Mouse (Mus musculus) forebrain, embryonic 14.5 days (tissue): ENCODE data around the gene Chat. TPM values are rescaled to one million over a fixed set of nuclear protein-coding genes. Genes with fewer than 3 reads are reported as not detected.
A peak's percentile ranks its signal among the peaks of the same experiment; 100 is the strongest.
"Not testable (repeated sequence)": the region's sequence is repeated elsewhere in the genome, so short reads cannot be mapped to it uniquely, and the experiment has no call there.

Source experiments
- ATAC-seq: fragments of 200-750 bp; cut with Nextera tagmentation; 2 replicates; pipeline ENCODE4 v1.8.0; 2017; ENCODE audit warnings: mild to moderate bottlenecking, moderate library complexity
- DNase-seq: peaks from one replicate; pipeline ENCODE4 v3.0.0-alpha.2; 2015; ENCODE audit warnings: low spot score
- H3K27ac ChIP-seq: fragments of 300-500 bp; sonication (generic); 2 replicates; pipeline ENCODE4 v1.5.1; 2014; ENCODE audit warnings: low read depth, mild to moderate bottlenecking, control low read depth, low read length, moderate library complexity
- H3K27me3 ChIP-seq: fragments of 300-500 bp; sonication (generic); replicated peaks from 2 replicates; pipeline ENCODE4 v1.6.1; 2014; ENCODE audit warnings: low read length, control low read depth, mixed read lengths; ENCODE audit not compliant: control insufficient read depth, insufficient read depth
- H3K36me3 ChIP-seq: fragments of 300-500 bp; sonication (generic); 2 replicates; pipeline ENCODE4 v1.6.1; 2014; ENCODE audit warnings: low read length, control low read depth; ENCODE audit not compliant: control insufficient read depth, insufficient read depth
- H3K4me1 ChIP-seq: fragments of 300-500 bp; sonication (generic); 2 replicates; pipeline ENCODE4 v1.6.1; 2014; ENCODE audit warnings: antibody characterized with exemption, low read length, control low read depth; ENCODE audit not compliant: control insufficient read depth, insufficient read depth
- H3K4me2 ChIP-seq: fragments of 300-500 bp; sonication (generic); 2 replicates; pipeline ENCODE4 v1.6.1; 2014; ENCODE audit warnings: mild to moderate bottlenecking, control low read depth, low read length
- H3K4me3 ChIP-seq: fragments of 300-500 bp; sonication (generic); 2 replicates; pipeline ENCODE4 v1.5.1; 2014; ENCODE audit warnings: low read depth, low read length, control low read depth
- H3K9ac ChIP-seq: fragments of 300-500 bp; sonication (generic); 2 replicates; pipeline ENCODE4 v1.6.1; 2014; ENCODE audit warnings: mild to moderate bottlenecking, low read length, control low read depth, moderate library complexity
- H3K9me3 ChIP-seq: fragments of 300-500 bp; sonication (generic); replicated peaks from 2 replicates; pipeline ENCODE4 v1.6.1; 2016; ENCODE audit warnings: low read length, control low read depth, mixed read lengths; ENCODE audit not compliant: control insufficient read depth
- WGBS: fragments of 180-500 bp; shearing (Covaris S2); extraction: QIAGEN DNeasy Blood & Tissue Kit; methylation state at CpG from one replicate; pipeline ENCODE4 v1.1.7; 2014; 5-methylcytosine and 5-hydroxymethylcytosine counted together
- polyA plus RNA-seq: library from polyadenylated mRNA; unstranded; fragments of >200 nt; fragmentation: Nextera tagmentation; extraction: Ambion mirVana; gene quantifications from 2 replicates; pipeline ENCODE4 v1.2.1, GENCODE M21; 2014

The Chat gene
- polyA plus RNA-seq, 1 experiment from 2014 or later, result not detected

DNA sequence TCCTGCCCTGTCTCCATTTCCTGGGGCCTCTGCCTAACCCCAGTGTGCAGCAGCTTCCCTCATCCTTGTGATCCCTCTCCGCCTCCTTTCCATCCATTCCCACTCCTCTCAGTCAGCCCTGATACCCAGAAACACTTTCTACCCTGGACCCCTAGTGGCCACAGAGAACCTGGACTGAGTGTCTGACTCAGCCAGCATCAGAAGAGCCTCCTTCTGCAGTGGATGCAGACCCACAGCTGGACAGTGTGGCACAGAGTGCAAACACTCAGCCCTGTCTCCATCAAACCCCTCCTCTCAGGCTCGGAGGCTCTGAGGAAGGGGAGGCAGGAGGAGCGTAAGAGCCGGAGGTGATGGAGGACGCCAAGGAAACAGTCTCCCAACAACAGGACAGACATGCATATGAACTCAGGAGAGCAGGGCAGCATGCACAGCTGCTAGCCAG is 28.4 kb downstream of the Chat start:
- no peak for DNase-seq
- Histone ChIP-seq H3K9me3 (no peaks in the 10 kb centered on the region), H3K4me3 (no peak overlapping the region), H3K9ac (no peak overlapping the region), H3K27me3 (0 out of 2 replicates have a peak, but pooled peaks cover 3% of the 10 kb centered on the region), H3K4me2 (no peak overlapping the region), H3K36me3 (no peaks in the 10 kb centered on the region), H3K4me1 (peaks cover 7% of the 10 kb centered on the region; the same call in 1 of the 2 replicates), H3K27ac (no peak overlapping the region)
- no peak for ATAC-seq
- 41% methylated on average over 5 of the region's 5 CpGs for WGBS

DNA sequence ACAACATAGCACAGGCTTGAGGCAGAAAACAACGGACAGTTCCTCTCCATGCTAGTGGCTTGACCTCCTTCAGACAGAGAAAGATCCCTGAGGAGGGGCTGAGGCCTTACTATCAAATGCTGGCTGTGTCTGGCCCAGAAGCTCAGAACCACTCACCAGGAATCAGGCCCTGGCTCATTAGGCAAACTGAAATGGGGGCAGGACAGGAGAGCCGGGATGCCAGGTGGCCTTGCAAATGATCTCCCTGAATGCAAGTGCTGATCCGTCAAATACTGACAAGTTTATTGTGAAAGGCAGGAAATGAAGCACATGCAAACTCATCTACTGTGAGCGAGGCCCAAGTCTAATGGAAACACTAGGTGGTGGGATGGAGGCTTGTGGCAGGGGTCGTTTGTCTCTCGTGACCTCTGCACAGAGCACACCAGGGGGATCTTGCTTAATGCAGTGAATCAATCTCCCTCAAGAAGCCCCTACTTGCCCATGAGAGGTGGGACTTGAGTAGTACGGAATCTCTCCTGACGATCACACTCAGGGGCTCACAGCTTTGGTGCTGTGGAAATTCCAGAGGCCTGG is 36.7 kb downstream of the Chat start:
- DNase-seq, result no peak
- H3K4me3 ChIP-seq, result no peak overlapping the region
- H3K9me3 ChIP-seq, result no peaks in the 10 kb centered on the region
- no peak for ATAC-seq
- WGBS, result 13% methylated on average over 8 of the region's 8 CpGs
- H3K36me3 ChIP-seq, result no peaks in the 10 kb centered on the region
- H3K4me2 ChIP-seq, result no peak overlapping the region
- no peak overlapping the region for H3K9ac ChIP-seq
- peaks cover 5% of the 10 kb centered on the region; the same call in 1 of the 2 replicates for H3K4me1 ChIP-seq
- no peaks in the 10 kb centered on the region for H3K27me3 ChIP-seq
- H3K27ac ChIP-seq, result no peak overlapping the region

DNA sequence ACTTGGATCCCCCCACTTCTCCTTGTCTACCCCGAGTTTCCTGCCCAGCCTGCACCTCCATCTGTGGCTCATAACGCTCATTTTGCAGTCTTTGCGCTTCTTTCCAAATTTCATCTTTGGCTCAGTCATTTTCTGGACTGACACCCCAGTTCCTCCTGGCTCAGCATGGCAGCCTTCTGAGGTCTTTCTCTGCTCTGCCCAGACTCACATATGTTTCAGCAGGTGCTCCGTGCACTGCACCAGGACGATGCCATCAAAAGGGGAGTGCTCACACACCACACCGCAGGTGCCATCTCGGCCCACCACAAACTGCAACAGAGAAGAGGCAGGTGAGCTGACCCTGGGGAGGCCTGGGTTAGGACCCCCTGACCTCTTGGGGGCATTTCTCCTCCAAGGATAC is 41.8 kb downstream of the Chat start:
- 71% methylated on average over 7 of the region's 7 CpGs for WGBS
- no peak overlapping the region for H3K4me3 ChIP-seq
- DNase-seq, result peak; percentile 45

DNA sequence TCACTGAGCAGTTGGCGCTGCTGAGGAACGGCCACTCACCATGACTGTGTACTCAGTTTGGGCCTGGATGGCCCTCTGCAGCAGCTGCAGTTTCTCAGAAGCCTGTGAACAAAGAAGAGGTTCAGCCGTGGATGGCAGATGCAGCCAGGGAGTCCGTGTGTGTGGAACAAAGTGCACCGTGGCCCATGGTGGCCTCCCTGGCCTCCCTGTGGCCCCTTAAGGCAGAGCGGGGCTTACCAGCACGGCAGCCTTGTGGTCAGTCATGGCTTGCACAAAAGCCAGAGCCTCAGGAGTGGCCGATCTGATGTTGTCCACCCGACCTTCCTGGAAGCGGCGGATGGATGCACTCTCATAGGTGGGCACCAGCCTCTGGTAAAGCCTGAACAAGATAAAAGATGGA is 47.0 kb downstream of the Chat start:
- Histone ChIP-seq H3K36me3 (no peaks in the 10 kb centered on the region), H3K9me3 (no peaks in the 10 kb centered on the region), H3K27me3 (no peaks in the 10 kb centered on the region), H3K27ac (no peak overlapping the region), H3K4me3 (no peak overlapping the region), H3K4me2 (no peak overlapping the region), H3K9ac (no peak overlapping the region), H3K4me1 (no peaks in the 10 kb centered on the region)
- WGBS, result 85% methylated on average over 11 of the region's 11 CpGs
- ATAC-seq, result no peak
- no peak for DNase-seq

More for the DNA sequence above, 41.8 kb downstream of the Chat start:
- Histone ChIP-seq H3K27me3 (no peaks in the 10 kb centered on the region), H3K27ac (no peak overlapping the region), H3K9me3 (no peaks in the 10 kb centered on the region), H3K9ac (no peak overlapping the region), H3K36me3 (no peaks in the 10 kb centered on the region), H3K4me1 (peaks cover 2% of the 10 kb centered on the region; the same call in 1 of the 2 replicates), H3K4me2 (no peak overlapping the region)
- ATAC-seq, result peak; percentile 23; the same call in 1 of the 2 replicates

DNA sequence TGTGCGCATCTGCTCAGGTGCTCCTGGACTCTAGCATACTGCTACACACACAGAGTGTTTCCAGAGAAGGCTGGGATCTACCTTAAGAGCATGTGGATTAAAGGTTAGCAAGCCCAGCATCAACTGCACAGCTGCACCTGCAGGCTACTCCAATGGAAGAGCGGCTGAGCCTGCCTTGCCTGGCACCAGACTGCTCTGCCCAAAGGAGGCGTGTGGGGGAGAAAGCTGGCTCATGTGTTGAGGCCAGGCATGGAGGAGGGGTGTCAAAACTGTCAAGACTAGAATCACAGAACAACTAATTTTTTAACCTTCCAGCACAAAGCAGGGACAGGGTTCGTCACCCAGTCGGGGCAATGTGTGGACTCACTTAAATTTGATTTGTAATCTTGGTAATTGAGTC is 53.7 kb downstream of the Chat start:
- no peaks in the 10 kb centered on the region for H3K27me3 ChIP-seq
- H3K4me1 ChIP-seq, result no peaks in the 10 kb centered on the region
- H3K4me2 ChIP-seq, result no peak overlapping the region
- H3K4me3 ChIP-seq, result no peak overlapping the region
- WGBS, result 82% methylated on average over 5 of the region's 5 CpGs
- H3K36me3 ChIP-seq, result no peaks in the 10 kb centered on the region
- H3K27ac ChIP-seq, result no peak overlapping the region
- no peak for ATAC-seq
- H3K9ac ChIP-seq, result no peak overlapping the region
- H3K9me3 ChIP-seq, result no peaks in the 10 kb centered on the region
- DNase-seq, result no peak

DNA sequence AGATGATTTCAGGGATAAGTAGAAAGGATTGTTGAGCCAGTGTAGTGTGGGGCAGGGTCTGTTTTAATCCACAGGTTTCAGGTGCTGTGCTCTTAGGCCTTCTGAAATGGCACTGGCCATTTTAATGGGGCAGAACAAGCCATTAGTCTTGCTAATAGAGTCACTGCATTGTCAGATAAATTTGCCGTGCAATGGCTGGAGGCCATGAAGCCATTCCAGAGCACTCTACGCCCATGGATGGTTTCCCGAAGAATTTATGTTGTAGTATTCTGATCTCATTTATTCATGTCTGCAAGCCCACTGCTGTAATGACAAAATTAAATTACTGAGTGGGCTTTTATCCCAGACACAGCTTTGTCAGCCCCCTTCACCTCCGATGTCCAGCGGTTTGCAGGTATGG is 55.7 kb downstream of the Chat start:
- no peaks in the 10 kb centered on the region for H3K4me1 ChIP-seq
- no peak overlapping the region for H3K9ac ChIP-seq
- ATAC-seq (no peak), DNase-seq (no peak)
- no peaks in the 10 kb centered on the region for H3K36me3 ChIP-seq
- no peak overlapping the region for H3K4me2 ChIP-seq
- H3K9me3 ChIP-seq, result no peaks in the 10 kb centered on the region
- H3K27me3 ChIP-seq, result no peaks in the 10 kb centered on the region
- WGBS, result 89% methylated on average over 5 of the region's 5 CpGs
- no peak overlapping the region for H3K27ac ChIP-seq
- no peak overlapping the region for H3K4me3 ChIP-seq

DNA sequence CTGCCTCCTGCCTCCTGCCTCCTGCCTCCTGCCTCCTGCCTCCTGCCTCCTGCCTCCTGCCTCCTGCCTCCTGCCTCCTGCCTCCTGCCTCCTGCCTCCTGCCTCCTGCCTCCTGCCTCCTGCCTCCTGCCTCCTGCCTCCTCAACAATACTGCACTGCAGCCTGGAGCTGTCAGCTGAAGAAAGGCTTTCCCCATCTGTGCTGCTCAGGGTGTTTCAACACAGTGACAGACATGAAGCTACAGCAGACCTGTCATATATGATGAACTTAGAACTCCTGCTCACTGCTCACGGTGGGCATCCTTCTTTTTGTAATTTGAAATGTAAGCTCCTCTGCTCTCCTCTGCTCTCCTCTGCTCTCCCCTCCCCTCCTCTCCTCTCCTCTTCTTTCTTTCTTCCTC is 60.4 kb downstream of the Chat start:
- H3K36me3 ChIP-seq, H3K27me3 ChIP-seq, H3K4me2 ChIP-seq, H3K9me3 ChIP-seq, H3K27ac ChIP-seq, H3K4me3 ChIP-seq, ATAC-seq, H3K4me1 ChIP-seq, H3K9ac ChIP-seq: not testable (repeated sequence)
- 54% methylated on average over 1 of the region's 1 CpGs for WGBS
- peak; percentile 37 for DNase-seq

DNA sequence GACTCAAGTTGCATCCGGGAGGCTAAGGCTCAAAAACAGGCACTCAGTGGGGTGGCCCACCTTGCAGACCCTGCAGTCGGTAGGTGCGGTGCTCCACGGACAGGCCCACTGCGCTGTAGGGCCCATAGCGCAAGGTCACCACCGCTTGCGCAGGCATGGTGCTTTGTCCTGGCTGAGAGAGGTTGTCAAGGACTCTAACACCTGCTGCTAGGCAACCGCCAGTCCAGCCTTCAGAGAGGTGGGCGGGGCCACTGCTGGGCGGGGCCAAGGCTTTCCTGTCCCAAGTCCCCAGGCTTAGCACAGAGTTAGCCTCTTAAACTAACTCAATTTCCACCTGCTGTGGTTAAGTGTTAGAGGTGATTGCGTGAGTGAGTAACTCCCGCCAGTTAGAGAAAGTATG is 77.6 kb downstream of the Chat start, which contains the start of gene 1700024G13Rik:
TSS of gene 1700024G13Rik (minus strand) at position 196 of the 400 bp plus-strand sequence.
- under 1% methylated on average over 13 of the region's 13 CpGs for WGBS
- Histone ChIP-seq H3K36me3 (no peaks in the 10 kb centered on the region), H3K9me3 (no peaks in the 10 kb centered on the region), H3K4me1 (no peaks in the 10 kb centered on the region), H3K27me3 (no peaks in the 10 kb centered on the region), H3K4me3 (no peak within 1 kb of the TSS), H3K4me2 (peak within 1 kb of the TSS; percentile 33), H3K9ac (no peak within 1 kb of the TSS), H3K27ac (no peak within 1 kb of the TSS)
- DNase-seq, result peak; percentile 73
- ATAC-seq, result peak; percentile 72

DNA sequence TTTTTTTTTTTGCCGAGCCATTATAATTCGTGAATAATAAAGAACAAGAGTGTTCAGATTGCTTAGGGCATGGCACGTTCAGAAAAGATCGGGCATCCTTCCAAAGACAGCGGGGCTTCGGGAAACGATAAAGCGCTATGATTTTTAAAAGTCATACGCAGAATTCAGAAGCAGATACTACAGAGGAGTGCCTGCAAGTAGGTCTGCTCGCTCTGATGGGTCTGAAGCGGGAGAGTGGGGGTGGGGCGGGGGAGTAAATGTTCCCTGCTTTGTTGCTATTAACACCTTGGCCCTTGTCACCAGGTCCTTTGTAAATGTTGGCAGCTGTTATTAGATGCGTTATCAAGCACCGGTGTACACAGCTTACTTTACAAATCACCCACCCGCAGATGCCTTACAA is 84.2 kb downstream of the Chat start:
- H3K4me3 ChIP-seq, result no peak overlapping the region
- peaks cover 8% of the 10 kb centered on the region for H3K27me3 ChIP-seq
- H3K4me2 ChIP-seq, result no peak overlapping the region
- H3K9ac ChIP-seq, result no peak overlapping the region
- no peaks in the 10 kb centered on the region for H3K36me3 ChIP-seq
- peaks cover 3% of the 10 kb centered on the region; the same call in 1 of the 2 replicates for H3K4me1 ChIP-seq
- H3K27ac ChIP-seq, result no peak overlapping the region
- WGBS, result 39% methylated on average over 15 of the region's 15 CpGs
- DNase-seq, result peak; percentile 52
- peak; percentile 26; the same call in 1 of the 2 replicates for ATAC-seq
- H3K9me3 ChIP-seq, result no peaks in the 10 kb centered on the region
